Mouse (Mus musculus) heart, postnatal 0 days (tissue): Measurements from ENCODE around the gene Hist1h3a. TPM values are rescaled to one million over a fixed set of nuclear protein-coding genes. Genes with fewer than 3 reads are reported as not detected.
"Not testable (repeated sequence)": the region's sequence is repeated elsewhere in the genome, so short reads cannot be mapped to it uniquely, and the experiment has no call there.

Experiments
- ATAC-seq: fragments of 200-750 bp; cut with Nextera tagmentation; 2 replicates; pipeline ENCODE4 v1.8.0; 2017; ENCODE audit warnings: low read depth, moderate number of reproducible peaks, moderate library complexity; ENCODE audit not compliant: insufficient read depth
- DNase-seq: peaks from one replicate; pipeline ENCODE4 v3.0.0-alpha.2; 2016; ENCODE audit warnings: low spot score
- H3K27ac ChIP-seq: fragments of 300-500 bp; sonication (generic); 2 replicates; pipeline ENCODE4 v1.5.1; 2014; ENCODE audit warnings: low read depth, mild to moderate bottlenecking
- H3K27me3 ChIP-seq: fragments of 300-500 bp; sonication (generic); 2 replicates; pipeline ENCODE4 v1.6.1; 2014; ENCODE audit warnings: low read length, mixed read lengths; ENCODE audit not compliant: control insufficient read depth, insufficient read depth
- H3K36me3 ChIP-seq: fragments of 300-500 bp; sonication (generic); replicated peaks from 2 replicates; pipeline ENCODE4 v1.6.1; 2014; ENCODE audit warnings: low read length, mixed read lengths; ENCODE audit not compliant: control insufficient read depth, insufficient read depth
- H3K4me1 ChIP-seq: fragments of 300-500 bp; sonication (generic); 2 replicates; pipeline ENCODE4 v1.6.1; 2014; ENCODE audit warnings: antibody characterized with exemption; ENCODE audit not compliant: control insufficient read depth, insufficient read depth
- H3K4me2 ChIP-seq: fragments of 300-500 bp; sonication (generic); 2 replicates; pipeline ENCODE4 v1.6.1; 2014; ENCODE audit warnings: low read depth, mild to moderate bottlenecking, low read length, moderate library complexity
- H3K4me3 ChIP-seq: fragments of 300-500 bp; sonication (generic); 2 replicates; pipeline ENCODE4 v1.5.1; 2014; ENCODE audit warnings: low read depth, low read length
- H3K9ac ChIP-seq: fragments of 300-500 bp; sonication (generic); replicated peaks from 2 replicates; pipeline ENCODE4 v1.6.1; 2014; ENCODE audit warnings: low read depth, low read length, mixed read lengths
- H3K9me3 ChIP-seq: fragments of 300-500 bp; sonication (generic); replicated peaks from 2 replicates; pipeline ENCODE4 v1.6.1; 2016; ENCODE audit warnings: low read length; ENCODE audit not compliant: control insufficient read depth
- CTCF ChIP-seq: IDR thresholded peaks from 2 replicates; pipeline ENCODE4 v1.5.1; 2016; ENCODE audit warnings: antibody characterized with exemption, control low read depth, low read depth
- EP300 ChIP-seq: IDR thresholded peaks from 2 replicates; pipeline ENCODE4 v1.6.1; 2016; ENCODE audit warnings: antibody characterized with exemption, low read depth
- WGBS: fragments of 180-500 bp; shearing (Covaris S2); extraction: QIAGEN DNeasy Blood & Tissue Kit; methylation state at CpG from one replicate; pipeline ENCODE4 v1.1.7; 2014; 5-methylcytosine and 5-hydroxymethylcytosine counted together
- polyA plus RNA-seq: library from polyadenylated mRNA; unstranded; fragments of >200 nt; fragmentation: Nextera tagmentation; extraction: Ambion mirVana; gene quantifications from 2 replicates; pipeline ENCODE4 v1.2.1, GENCODE M21; 2015
- total RNA-seq: library from RNA; depleted of rRNA; stranded (reverse); fragments of >200 nt; gene quantifications from 2 replicates; pipeline ENCODE4 v1.2.3, GENCODE M21; 2014; ENCODE audit warnings: low replicate concordance; rRNA removed

Gene Hist1h3a
- total RNA-seq (1,794 and 2,478 TPM in 2 replicates), polyA plus RNA-seq (1.4 and 1.7 TPM in 2 replicates)

GRCm38 (mm10) chr13:23761871-23762821 is at the start of gene Hist1h3a:
Hist1h3a (minus strand) TSS chr13:23762386.
- not testable (repeated sequence) for H3K27me3 ChIP-seq, H3K36me3 ChIP-seq, H3K9me3 ChIP-seq
- Histone ChIP-seq H3K4me2 (peak within 1 kb of the TSS; percentile 71), H3K27ac (peak within 1 kb of the TSS; percentile 95), H3K9ac (peak within 1 kb of the TSS; percentile 66), H3K4me3 (peak within 1 kb of the TSS; percentile 48), H3K4me1 (peaks cover 26% of the 10 kb centered on the region)
- DNase-seq (peak; percentile 94), ATAC-seq (peak; percentile 43)
- under 1% methylated on average over 28 of the region's 52 CpGs for WGBS

GRCm38 (mm10) chr13:23806422-23807052 is 44.4 kb upstream of the Hist1h3a start, which contains the start of gene Slc17a2:
Slc17a2 (plus strand) TSS chr13:23806993.
- Histone ChIP-seq H3K27me3 (no peaks in the 10 kb centered on the region), H3K4me2 (no peak within 1 kb of the TSS), H3K36me3 (no peaks in the 10 kb centered on the region), H3K27ac (no peak within 1 kb of the TSS), H3K4me3 (no peak within 1 kb of the TSS), H3K9me3 (no peaks in the 10 kb centered on the region), H3K9ac (no peak within 1 kb of the TSS), H3K4me1 (no peaks in the 10 kb centered on the region)
- ATAC-seq (no peak), DNase-seq (no peak)
- WGBS: 70% methylated on average over 15 of the region's 15 CpGs
- TF ChIP-seq CTCF: no peak
- no peak for TF ChIP-seq EP300

- no peaks in the 10 kb centered on the region for H3K36me3 ChIP-seq
- H3K27ac ChIP-seq: no peak overlapping the region
- no peak for DNase-seq
- H3K4me2 ChIP-seq: no peak overlapping the region
- no peaks in the 10 kb centered on the region for H3K27me3 ChIP-seq
- WGBS: 76% methylated on average over 2 of the region's 2 CpGs
- no peak for TF ChIP-seq EP300
- TF ChIP-seq CTCF: no peak
- no peaks in the 10 kb centered on the region for H3K9me3 ChIP-seq
- no peak overlapping the region for H3K4me3 ChIP-seq
- H3K4me1 ChIP-seq: no peaks in the 10 kb centered on the region
- no peak for ATAC-seq
- no peak overlapping the region for H3K9ac ChIP-seq
Measured at GRCm38 (mm10) chr13:23804532-23804931, 42.3 kb upstream of the Hist1h3a start.

- WGBS: 71% methylated on average over 5 of the region's 5 CpGs
- H3K27me3 ChIP-seq: no peaks in the 10 kb centered on the region
- no peak overlapping the region for H3K9ac ChIP-seq
- no peaks in the 10 kb centered on the region for H3K36me3 ChIP-seq
- TF ChIP-seq CTCF (no peak), EP300 (no peak)
- H3K4me1 ChIP-seq: no peaks in the 10 kb centered on the region
- no peak overlapping the region for H3K4me3 ChIP-seq
- H3K4me2 ChIP-seq: no peak overlapping the region
- ATAC-seq (no peak), DNase-seq (no peak)
- no peak overlapping the region for H3K27ac ChIP-seq
- no peaks in the 10 kb centered on the region for H3K9me3 ChIP-seq
Measured at GRCm38 (mm10) chr13:23799405-23799804, 37.2 kb upstream of the Hist1h3a start.

GRCm38 (mm10) chr13:23792520-23792919 is 30.3 kb upstream of the Hist1h3a start:
- TF ChIP-seq CTCF: peak; percentile 88
- TF ChIP-seq EP300: no peak
- no peak for ATAC-seq
- Histone ChIP-seq H3K4me2 (no peak overlapping the region), H3K9ac (no peak overlapping the region), H3K36me3 (no peaks in the 10 kb centered on the region), H3K4me3 (no peak overlapping the region), H3K4me1 (no peaks in the 10 kb centered on the region), H3K27ac (no peak overlapping the region), H3K27me3 (no peaks in the 10 kb centered on the region), H3K9me3 (no peaks in the 10 kb centered on the region)
- WGBS: 40% methylated on average over 2 of the region's 2 CpGs
- peak; percentile 63 for DNase-seq
